ENCODE assay signal across 8 mouse cellular contexts in the genomic region with DNA sequence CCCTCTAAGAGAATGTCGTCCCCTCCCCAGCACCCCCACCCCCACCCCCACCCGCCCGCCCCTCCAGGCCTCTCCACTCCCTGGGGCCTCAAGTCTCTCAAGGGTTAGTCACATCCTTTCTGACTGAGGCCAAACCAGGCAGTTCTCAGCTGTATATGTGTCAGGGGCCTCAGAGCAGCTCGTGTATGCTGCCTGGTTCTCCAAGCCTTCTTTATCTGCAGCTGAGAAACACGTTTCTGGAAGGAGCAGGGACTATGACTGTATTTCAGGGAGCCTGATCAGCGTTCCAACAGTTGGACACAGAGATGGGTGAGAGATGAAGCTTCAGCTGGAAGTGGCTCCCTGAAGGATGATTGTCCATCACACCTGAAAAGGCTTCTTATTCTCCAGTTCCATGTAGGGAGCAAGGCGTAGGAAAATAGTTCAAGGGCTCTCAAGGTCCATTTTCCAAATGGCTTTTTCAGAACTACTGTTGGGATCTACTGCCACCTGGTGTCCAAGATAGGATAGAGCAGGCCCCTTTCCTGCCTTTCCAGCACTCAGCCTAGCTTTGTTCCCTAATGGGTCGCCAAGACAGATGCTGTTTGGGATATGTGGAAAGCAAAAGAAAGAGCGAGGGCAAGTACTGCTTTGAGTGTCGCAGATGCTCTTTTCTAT. TPM values are rescaled to one million over a fixed set of nuclear protein-coding genes. Genes with fewer than 3 reads are reported as not detected.
DNase-seq lines count a peak whose midpoint lies in the region; ATAC-seq and TF ChIP-seq lines count a peak whose summit lies in the region.

No protein-coding gene starts in this region.

- 0 out of 2 replicates have a peak, but pooled peaks cover 3% of the 10 kb centered on the region for H3K27me3 ChIP-seq in embryonic facial prominence, embryonic 12.5 days
- H3K27me3 ChIP-seq in kidney, embryonic 15.5 days: peaks cover 3% of the 10 kb centered on the region; the same call in 1 of the 2 replicates
- H3K27me3 ChIP-seq in liver, adult 2 months (ENCODE audit: control insufficient read depth, insufficient read depth, low read length): no peaks in the 10 kb centered on the region
- no peaks in the 10 kb centered on the region for H3K27me3 ChIP-seq in stomach, embryonic 16.5 days (ENCODE audit: control insufficient read depth, insufficient read depth, low read length)

- no peak for ATAC-seq in embryonic facial prominence, embryonic 12.5 days (ENCODE audit: insufficient number of reproducible peaks, insufficient read depth, low FRiP score, low TSS enrichment)
- ATAC-seq in kidney, embryonic 15.5 days (replicated peaks; ENCODE audit: low FRiP score): no peak
- ATAC-seq in stomach, embryonic 16.5 days (ENCODE audit: insufficient read depth, low FRiP score): no peak

- H3K36me3 ChIP-seq in embryonic facial prominence, embryonic 12.5 days: no peaks in the 10 kb centered on the region
- no peaks in the 10 kb centered on the region for H3K36me3 ChIP-seq in kidney, embryonic 15.5 days
- H3K36me3 ChIP-seq in liver, adult 2 months (ENCODE audit: control insufficient read depth, insufficient read depth, low read length): no peaks in the 10 kb centered on the region
- H3K36me3 ChIP-seq in stomach, embryonic 16.5 days (ENCODE audit: control insufficient read depth, insufficient read depth, low read length): no peaks in the 10 kb centered on the region

- 0 out of 2 replicates have a peak overlapping the region, but pooled peaks have one; percentile 7 for H3K4me2 ChIP-seq in embryonic facial prominence, embryonic 12.5 days (replicated peaks)
- peak overlapping the region; percentile 16; the same call in 1 of the 2 replicates for H3K4me2 ChIP-seq in kidney, embryonic 15.5 days
- H3K4me2 ChIP-seq in stomach, embryonic 16.5 days (ENCODE audit: low read depth, low read length): no peak overlapping the region

- no peaks in the 10 kb centered on the region for H3K79me2 ChIP-seq in liver, adult 2 months (ENCODE audit: control insufficient read depth, insufficient read depth, low read length)

- H3K9me3 ChIP-seq in embryonic facial prominence, embryonic 12.5 days: no peaks in the 10 kb centered on the region
- H3K9me3 ChIP-seq in kidney, embryonic 15.5 days (replicated peaks): no peaks in the 10 kb centered on the region
- no peaks in the 10 kb centered on the region for H3K9me3 ChIP-seq in stomach, embryonic 16.5 days (replicated peaks; ENCODE audit: control insufficient read depth, low read length)

- 25% methylated on average over 9 of the region's 10 CpGs for WGBS in embryonic facial prominence, embryonic 12.5 days
- 24% methylated on average over 9 of the region's 10 CpGs for WGBS in kidney, embryonic 15.5 days
- 28% methylated on average over 10 of the region's 10 CpGs for whole genome bisulfite sequencing in liver, adult 2 months
- 23% methylated on average over 10 of the region's 10 CpGs for WGBS in stomach, embryonic 16.5 days

- peak; percentile 84 for DNase-seq in 3T3-L1 (ENCODE audit: low read depth, low spot score)
- peak; percentile 61 for DNase-seq in adrenal gland, adult 2 months
- DNase-seq in heart, adult 8-10 months (ENCODE audit: low spot score): peak; percentile 70
- peak; percentile 30 for DNase-seq in liver, adult 2 months (ENCODE audit: extremely low read depth, low read depth, low spot score)
- peak; percentile 12 to 44 for DNase-seq in natural killer cell, adult 2 months (ENCODE audit: low spot score in 2 of 2)

- H3K9ac ChIP-seq in embryonic facial prominence, embryonic 12.5 days: no peak overlapping the region
- H3K9ac ChIP-seq in kidney, embryonic 15.5 days: no peak overlapping the region
- H3K9ac ChIP-seq in liver, adult 2 months (ENCODE audit: low read depth, low read length): no peak overlapping the region
- H3K9ac ChIP-seq in stomach, embryonic 16.5 days (ENCODE audit: low read length): peak overlapping the region; percentile 52; the same call in 1 of the 2 replicates

- TF ChIP-seq POLR2A in liver, adult 2 months (IDR thresholded peaks at IDR 0.05; ENCODE audit: extremely low read depth, insufficient read depth, low read length): no peak

- TF ChIP-seq CTCF in liver, adult 2 months (IDR thresholded peaks at IDR 0.05; ENCODE audit: low read depth, low read length): peak; percentile 60

- no peak overlapping the region for H3K27ac ChIP-seq in embryonic facial prominence, embryonic 12.5 days
- H3K27ac ChIP-seq in kidney, embryonic 15.5 days: peak overlapping the region; percentile 76
- no peak overlapping the region for H3K27ac ChIP-seq in liver, adult 2 months (replicated peaks; ENCODE audit: insufficient read depth, low read depth, low read length)
- peak overlapping the region; percentile 69 for H3K27ac ChIP-seq in stomach, embryonic 16.5 days (ENCODE audit: low read length)

- no peaks in the 10 kb centered on the region for H3K4me1 ChIP-seq in embryonic facial prominence, embryonic 12.5 days
- H3K4me1 ChIP-seq in kidney, embryonic 15.5 days: 0 out of 2 replicates have a peak, but pooled peaks cover 7% of the 10 kb centered on the region
- 0 out of 2 replicates have a peak, but pooled peaks cover 1% of the 10 kb centered on the region for H3K4me1 ChIP-seq in liver, adult 2 months (ENCODE audit: control insufficient read depth, insufficient read depth, low read length)
- H3K4me1 ChIP-seq in stomach, embryonic 16.5 days (ENCODE audit: control insufficient read depth, insufficient read depth, low read length): no peaks in the 10 kb centered on the region

- no peak overlapping the region for H3K4me3 ChIP-seq in embryonic facial prominence, embryonic 12.5 days
- no peak overlapping the region for H3K4me3 ChIP-seq in kidney, embryonic 15.5 days (replicated peaks)
- no peak overlapping the region for H3K4me3 ChIP-seq in liver, adult 2 months (ENCODE audit: insufficient read depth, low read depth, low read length)
- H3K4me3 ChIP-seq in stomach, embryonic 16.5 days (replicated peaks; ENCODE audit: low read length): no peak overlapping the region

RNA-seq across cellular contexts. Expression of a gene that starts 30.5 kb away (rescaled TPM):
- 10 to 100 TPM in 1 of 2 experiments, 1 to 10 TPM in 1; 5.2 to 28.2 TPM for total RNA-seq in adrenal gland, adult 2 months (2021)
- polyA plus RNA-seq in adrenal gland, adult 2 months (2012; rRNA removed): 2.8 and 3.9 TPM in 2 replicates
- polyA plus RNA-seq in embryonic facial prominence, embryonic 12.5 days (2016; fragmentation: Nextera tagmentation; extraction: Ambion mirVana): 15.3 and 18.0 TPM in 2 replicates
- 1 to 10 TPM in 1 of 4 experiments, under 1 TPM in 3; 0.34 to 1.2 (median 0.78) TPM for total RNA-seq in heart, adult 8-10 months (2022)
- 4.8 and 5.3 TPM in 2 replicates for polyA plus RNA-seq in kidney, embryonic 15.5 days (2015; fragmentation: Nextera tagmentation; extraction: Ambion mirVana)
- total RNA-seq in liver, adult 2 months (2014; rRNA removed): under 0.01 and 0.07 TPM in 2 replicates
- polyA plus RNA-seq in liver, adult 2 months (2012; rRNA removed): 0.01 TPM in 1 of 2 replicates, not detected in the other
- 7.3 and 7.7 TPM in 2 replicates for polyA plus RNA-seq in stomach, embryonic 16.5 days (2015; fragmentation: Nextera tagmentation; extraction: Ambion mirVana)

RNA-seq across cellular contexts. Expression of a gene that starts 46.7 kb away (rescaled TPM):
- 1 to 10 TPM in 1 of 2 experiments, not detected in 1; 2.7 TPM for total RNA-seq in adrenal gland, adult 2 months (2021)
- 0.11 and 0.84 TPM in 2 replicates for polyA plus RNA-seq in adrenal gland, adult 2 months (2012; rRNA removed)
- polyA plus RNA-seq in embryonic facial prominence, embryonic 12.5 days (2016; fragmentation: Nextera tagmentation; extraction: Ambion mirVana): not detected in 2 replicates
- total RNA-seq in heart, adult 8-10 months (2022): not detected
- polyA plus RNA-seq in kidney, embryonic 15.5 days (2015; fragmentation: Nextera tagmentation; extraction: Ambion mirVana): 20.0 and 21.4 TPM in 2 replicates
- 656 and 716 TPM in 2 replicates for total RNA-seq in liver, adult 2 months (2014; rRNA removed)
- polyA plus RNA-seq in liver, adult 2 months (2012; rRNA removed): 1,676 and 1,804 TPM in 2 replicates
- 28.1 and 31.6 TPM in 2 replicates for polyA plus RNA-seq in stomach, embryonic 16.5 days (2015; fragmentation: Nextera tagmentation; extraction: Ambion mirVana)

RNA-seq across cellular contexts. Expression of a gene that starts 55.7 kb away (rescaled TPM):
- total RNA-seq in adrenal gland, adult 2 months (2021): 10 to 100 TPM; 30.2 to 36.4 TPM
- 132 and 157 TPM in 2 replicates for polyA plus RNA-seq in adrenal gland, adult 2 months (2012; rRNA removed)
- 37.2 and 39.4 TPM in 2 replicates for polyA plus RNA-seq in embryonic facial prominence, embryonic 12.5 days (2016; fragmentation: Nextera tagmentation; extraction: Ambion mirVana)
- total RNA-seq in heart, adult 8-10 months (2022): 10 to 100 TPM; 15.7 to 20.3 (median 19.5) TPM
- 32.3 and 35.6 TPM in 2 replicates for polyA plus RNA-seq in kidney, embryonic 15.5 days (2015; fragmentation: Nextera tagmentation; extraction: Ambion mirVana)
- 8.1 and 13.8 TPM in 2 replicates for total RNA-seq in liver, adult 2 months (2014; rRNA removed)
- polyA plus RNA-seq in liver, adult 2 months (2012; rRNA removed): 33.7 and 59.4 TPM in 2 replicates
- 30.3 and 30.9 TPM in 2 replicates for polyA plus RNA-seq in stomach, embryonic 16.5 days (2015; fragmentation: Nextera tagmentation; extraction: Ambion mirVana)

Comparison
In these comparisons a context has a peak if more than half of its experiments do, and no peak if none do; other contexts are left out.
1. DNase-seq: peak in every context shown above with its lines; median percentile 84 in 3T3-L1; 70 in heart, adult 8-10 months; 61 in adrenal gland, adult 2 months; 30 in liver, adult 2 months; 28 in natural killer cell, adult 2 months.
2. H3K27ac ChIP-seq: peak in kidney, embryonic 15.5 days (single experiment) and stomach, embryonic 16.5 days (single experiment); none in embryonic facial prominence, embryonic 12.5 days (single experiment) and liver, adult 2 months (single experiment).
3. RNA of a gene that starts 46.7 kb away (polyA plus RNA-seq): 1,676 to 1,804 TPM in liver, adult 2 months; 28.1 to 31.6 TPM in stomach, embryonic 16.5 days, 20.0 to 21.4 TPM in kidney, embryonic 15.5 days, 0.11 to 0.84 TPM in adrenal gland, adult 2 months and not detected in embryonic facial prominence, embryonic 12.5 days; every median in the first group is over 10 times any median in the second.